Mouse (Mus musculus) myocyte (in vitro differentiated cells): ENCODE measurements around the gene Dock11. TPM values are rescaled to one million over a fixed set of nuclear protein-coding genes. Genes with fewer than 3 reads are reported as not detected.

ENCODE experiments used
- H3K27me3 ChIP-seq: one replicate; pipeline ENCODE4 v1.6.1; 2011; ENCODE audit not compliant: control insufficient read depth, insufficient read depth, insufficient read length
- H3K36me3 ChIP-seq: one replicate; pipeline ENCODE4 v1.6.1; 2011; ENCODE audit not compliant: control insufficient read depth, insufficient read depth
- H3K4me2 ChIP-seq: one replicate; pipeline ENCODE4 v1.6.1; 2011; ENCODE audit warnings: low read depth, control low read depth
- H3K4me3 ChIP-seq: one replicate; pipeline ENCODE4 v1.5.1; 2011; ENCODE audit warnings: mild to moderate bottlenecking, control low read depth, moderate library complexity
- H3K79me2 ChIP-seq: one replicate; pipeline ENCODE4 v1.6.1; 2011; ENCODE audit not compliant: control insufficient read depth, insufficient read depth
- H3ac ChIP-seq: one replicate; pipeline ENCODE4 v1.6.1; 2011; ENCODE audit not compliant: control insufficient read depth, insufficient read length
- CEBPB ChIP-seq: IDR thresholded peaks from 2 replicates; pipeline ENCODE4 v1.6.1; 2011; ENCODE audit warnings: mild to moderate bottlenecking, moderate library complexity; ENCODE audit not compliant: poor library complexity, insufficient read depth, severe bottlenecking
- E2F4 ChIP-seq: IDR thresholded peaks from one replicate; pipeline ENCODE4 v1.6.1; 2011; ENCODE audit warnings: mild to moderate bottlenecking, control low read depth, moderate library complexity; ENCODE audit not compliant: insufficient read depth
- MAX ChIP-seq: IDR thresholded peaks from one replicate; pipeline ENCODE4 v1.6.1; 2011; ENCODE audit warnings: low read depth, mild to moderate bottlenecking, control low read depth
- MYOD1 ChIP-seq, 3 experiments: IDR thresholded peaks; one replicate each; pipeline ENCODE4 v1.6.1; 2011; ENCODE audit warnings: control low read depth in 2 of 3, low read depth in 2 of 3, mild to moderate bottlenecking in 2 of 3, moderate library complexity in 1 of 3; ENCODE audit not compliant: insufficient read length in 2 of 3, control insufficient read depth in 1 of 3
- MYOG ChIP-seq, 3 experiments: IDR thresholded peaks; one replicate each; pipeline ENCODE4 v1.6.1; 2011; ENCODE audit warnings: control low read depth in 2 of 3, low read depth in 2 of 3, mild to moderate bottlenecking in 2 of 3; ENCODE audit not compliant: insufficient read length in 2 of 3, control insufficient read depth in 1 of 3, insufficient read depth in 1 of 3
- POLR2A ChIP-seq: IDR thresholded peaks from one replicate; pipeline ENCODE4 v1.6.1; 2011; ENCODE audit warnings: low read depth, mild to moderate bottlenecking, control low read depth, moderate library complexity; ENCODE audit not compliant: insufficient read length
- POLR2AphosphoS2 ChIP-seq: IDR thresholded peaks from one replicate; pipeline ENCODE4 v1.6.1; 2011; ENCODE audit warnings: low read depth, control low read depth; ENCODE audit not compliant: insufficient read length
- REST ChIP-seq: IDR thresholded peaks from one replicate; pipeline ENCODE4 v1.6.1; 2011; ENCODE audit warnings: mild to moderate bottlenecking, control low read depth, moderate library complexity; ENCODE audit not compliant: insufficient read depth, insufficient read length
- SRF ChIP-seq: IDR thresholded peaks from one replicate; pipeline ENCODE4 v1.6.1; 2011; ENCODE audit warnings: low read depth; ENCODE audit not compliant: control insufficient read depth, insufficient read length
- TCF12 ChIP-seq: IDR thresholded peaks from one replicate; pipeline ENCODE4 v1.6.1; 2011; ENCODE audit warnings: mild to moderate bottlenecking, control low read depth; ENCODE audit not compliant: poor library complexity, insufficient read depth, severe bottlenecking
- TCF3 ChIP-seq: IDR thresholded peaks from one replicate; pipeline ENCODE4 v1.6.1; 2011; ENCODE audit warnings: low read depth, control low read depth; ENCODE audit not compliant: insufficient read length
- USF1 ChIP-seq: IDR thresholded peaks from one replicate; pipeline ENCODE4 v1.6.1; 2011; ENCODE audit warnings: low read depth, mild to moderate bottlenecking, control low read depth, moderate library complexity
- polyA plus RNA-seq: library from polyadenylated mRNA; unstranded; fragments of >200 nt; fragmentation: generic; extraction: Trizol; gene quantifications from one replicate; pipeline ENCODE4 v1.2.1, GENCODE M21; 2012; ENCODE audit warnings: missing spikeins

Gene Dock11
- polyA plus RNA-seq, 1 experiment, result 6.2 TPM

- H3K79me2 ChIP-seq, result peaks cover 24% of the 10 kb centered on the region
- H3K4me2 ChIP-seq, result peak overlapping the region; percentile 36
Observed at GRCm38 (mm10) chrX:35892377-35892776, 3.7 kb downstream of the Dock11 start.

GRCm38 (mm10) chrX:35897648-35898500 is 9.2 kb downstream of the Dock11 start:
- TF ChIP-seq MYOD1 (IDR thresholded peaks at IDR 0.05; ENCODE audit: control insufficient read depth in 1 of 3, insufficient read length in 2 of 3, low read depth in 2 of 3), result no peak
- no peak for TF ChIP-seq E2F4
- TF ChIP-seq MAX, result no peak
- TF ChIP-seq REST, result no peak
- no peak for TF ChIP-seq POLR2A
- TF ChIP-seq TCF3, result no peak
- TF ChIP-seq CEBPB, result no peak
- TF ChIP-seq TCF12, result no peak
- TF ChIP-seq MYOG (IDR thresholded peaks at IDR 0.05; ENCODE audit: control insufficient read depth in 1 of 3, insufficient read depth in 1 of 3, insufficient read length in 2 of 3, low read depth in 2 of 3), result no peak
- no peak for TF ChIP-seq USF1
- TF ChIP-seq SRF, result no peak
- no peak for TF ChIP-seq POLR2AphosphoS2
- Histone ChIP-seq H3K27me3 (no peaks in the 10 kb centered on the region), H3ac (no peak overlapping the region), H3K79me2 (peaks cover 11% of the 10 kb centered on the region), H3K36me3 (no peaks in the 10 kb centered on the region), H3K4me3 (no peak overlapping the region), H3K4me2 (no peak overlapping the region)

More at GRCm38 (mm10) chrX:35892377-35892776, 3.7 kb downstream of the Dock11 start:
- Histone ChIP-seq H3K27me3 (no peaks in the 10 kb centered on the region), H3K36me3 (no peaks in the 10 kb centered on the region), H3ac (no peak overlapping the region), H3K4me3 (no peak overlapping the region)
- TF ChIP-seq TCF3, result no peak
- TF ChIP-seq MYOD1 (IDR thresholded peaks at IDR 0.05; ENCODE audit: control insufficient read depth in 1 of 3, insufficient read length in 2 of 3, low read depth in 2 of 3), result peak in 2 of 3 experiments; percentile 31 to 53

DNA sequence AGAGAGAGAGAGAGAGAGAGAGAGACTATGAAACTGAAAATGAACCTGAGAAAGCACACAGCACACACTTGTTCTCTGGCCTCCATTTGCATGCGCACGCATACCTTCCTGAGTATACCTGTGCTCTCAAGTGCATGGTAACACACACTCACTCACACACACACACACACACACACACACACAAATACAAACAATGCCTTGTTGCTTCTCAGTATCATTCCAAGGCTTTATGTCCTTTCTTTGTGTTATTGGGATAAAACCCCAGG is 9.8 kb downstream of the Dock11 start:
- Histone ChIP-seq H3K4me3 (no peak overlapping the region), H3ac (no peak overlapping the region), H3K79me2 (peaks cover 6% of the 10 kb centered on the region), H3K4me2 (no peak overlapping the region), H3K27me3 (no peaks in the 10 kb centered on the region), H3K36me3 (no peaks in the 10 kb centered on the region)
- no peak for TF ChIP-seq MYOG (IDR thresholded peaks at IDR 0.05; ENCODE audit: control insufficient read depth in 1 of 3, insufficient read depth in 1 of 3, insufficient read length in 2 of 3, low read depth in 2 of 3)
- TF ChIP-seq USF1, result no peak
- no peak for TF ChIP-seq REST
- TF ChIP-seq POLR2A, result no peak
- TF ChIP-seq TCF3, result no peak
- TF ChIP-seq SRF, result no peak
- TF ChIP-seq E2F4, result no peak
- TF ChIP-seq POLR2AphosphoS2, result no peak
- no peak for TF ChIP-seq CEBPB
- TF ChIP-seq TCF12, result no peak
- TF ChIP-seq MAX, result no peak
- no peak for TF ChIP-seq MYOD1 (IDR thresholded peaks at IDR 0.05; ENCODE audit: control insufficient read depth in 1 of 3, insufficient read length in 2 of 3, low read depth in 2 of 3)

- H3K27me3 ChIP-seq, result no peaks in the 10 kb centered on the region
- no peaks in the 10 kb centered on the region for H3K36me3 ChIP-seq
- no peak overlapping the region for H3ac ChIP-seq
- TF ChIP-seq MYOD1 (IDR thresholded peaks at IDR 0.05; ENCODE audit: control insufficient read depth in 1 of 3, insufficient read length in 2 of 3, low read depth in 2 of 3), result no peak
- TF ChIP-seq USF1, result no peak
- TF ChIP-seq E2F4, result no peak
- no peak for TF ChIP-seq POLR2AphosphoS2
- no peak for TF ChIP-seq CEBPB
- TF ChIP-seq POLR2A, result no peak
- H3K4me3 ChIP-seq, result no peak overlapping the region
- peaks cover 3% of the 10 kb centered on the region for H3K79me2 ChIP-seq
- no peak overlapping the region for H3K4me2 ChIP-seq
Observed at GRCm38 (mm10) chrX:35904352-35904751, 15.7 kb downstream of the Dock11 start.

- H3ac ChIP-seq, result no peak overlapping the region
- no peak overlapping the region for H3K4me3 ChIP-seq
- H3K27me3 ChIP-seq, result no peaks in the 10 kb centered on the region
- peaks cover 3% of the 10 kb centered on the region for H3K79me2 ChIP-seq
- no peak for TF ChIP-seq MYOG (IDR thresholded peaks at IDR 0.05; ENCODE audit: control insufficient read depth in 1 of 3, insufficient read depth in 1 of 3, insufficient read length in 2 of 3, low read depth in 2 of 3)
- TF ChIP-seq E2F4, result no peak
- TF ChIP-seq TCF3, result no peak
- no peak for TF ChIP-seq USF1
- no peak for TF ChIP-seq POLR2AphosphoS2
- no peak for TF ChIP-seq SRF
- TF ChIP-seq TCF12, result no peak
- H3K36me3 ChIP-seq, result no peaks in the 10 kb centered on the region
- H3K4me2 ChIP-seq, result no peak overlapping the region
Observed at GRCm38 (mm10) chrX:35906696-35907330, 18.2 kb downstream of the Dock11 start.
